Mouse (Mus musculus) intestine, embryonic 15.5 days (tissue): ENCODE data around the gene 1700014D04Rik. TPM values are rescaled to one million over a fixed set of nuclear protein-coding genes. Genes with fewer than 3 reads are reported as not detected.

Experiments
- ATAC-seq: fragments of 200-750 bp; cut with Nextera tagmentation; 2 replicates; pipeline ENCODE4 v1.8.0; 2017; ENCODE audit warnings: moderate TSS enrichment, moderate library complexity
- H3K27ac ChIP-seq: fragments of 300-500 bp; sonication (generic); 2 replicates; pipeline ENCODE4 v1.5.1; 2015; ENCODE audit warnings: mild to moderate bottlenecking, inconsistent platforms
- H3K27me3 ChIP-seq: fragments of 300-500 bp; sonication (generic); replicated peaks from 2 replicates; pipeline ENCODE4 v1.6.1; 2015; ENCODE audit warnings: inconsistent platforms
- H3K36me3 ChIP-seq: fragments of 300-500 bp; sonication (generic); 2 replicates; pipeline ENCODE4 v1.6.1; 2015; ENCODE audit warnings: inconsistent platforms
- H3K4me1 ChIP-seq: fragments of 300-500 bp; sonication (generic); replicated peaks from 2 replicates; pipeline ENCODE4 v1.6.1; 2015; ENCODE audit warnings: inconsistent platforms
- H3K4me2 ChIP-seq: fragments of 300-500 bp; sonication (generic); replicated peaks from 2 replicates; pipeline ENCODE4 v1.6.1; 2015; ENCODE audit warnings: mild to moderate bottlenecking, inconsistent platforms
- H3K4me3 ChIP-seq: fragments of 300-500 bp; sonication (generic); replicated peaks from 2 replicates; pipeline ENCODE4 v1.5.1; 2015; ENCODE audit warnings: inconsistent platforms
- H3K9ac ChIP-seq: fragments of 300-500 bp; sonication (generic); 2 replicates; pipeline ENCODE4 v1.6.1; 2015; ENCODE audit warnings: inconsistent platforms
- H3K9me3 ChIP-seq: fragments of 300-500 bp; sonication (generic); 2 replicates; pipeline ENCODE4 v1.6.1; 2016; ENCODE audit warnings: inconsistent platforms
- WGBS: fragments of 180-500 bp; shearing (Covaris S2); methylation state at CpG from one replicate; pipeline ENCODE4 v1.1.7; 2015; 5-methylcytosine and 5-hydroxymethylcytosine counted together
- polyA plus RNA-seq: library from polyadenylated mRNA; unstranded; fragments of >200 nt; fragmentation: Nextera tagmentation; extraction: Ambion mirVana; gene quantifications from 2 replicates; pipeline ENCODE4 v1.2.1, GENCODE M21; 2015

The 1700014D04Rik gene
- polyA plus RNA-seq, 1 experiment from 2014 or later: not detected

DNA sequence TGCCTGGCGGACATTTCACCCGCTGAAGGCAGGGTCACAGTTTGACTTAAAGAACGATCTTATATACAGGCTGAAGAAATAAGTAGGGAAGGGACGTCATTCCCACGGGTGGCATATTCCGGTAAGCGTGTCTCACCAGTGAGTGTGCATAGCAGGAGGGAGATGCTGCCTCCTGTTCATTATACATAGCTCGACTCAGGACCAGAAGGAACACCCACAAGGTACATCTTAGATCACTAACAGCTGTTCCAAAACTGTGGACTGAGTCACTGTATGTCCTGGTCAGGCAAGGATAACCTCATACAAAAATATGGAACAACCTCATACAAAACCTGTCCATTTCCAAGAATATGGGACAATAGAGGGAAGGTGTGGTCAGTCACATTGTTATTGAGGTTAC, 47.4 kb downstream of the 1700014D04Rik start:
- ATAC-seq: no peak
- H3K4me1 ChIP-seq: no peaks in the 10 kb centered on the region
- WGBS: 93% methylated on average over 8 of the region's 8 CpGs
- H3K4me3 ChIP-seq: no peak overlapping the region
- H3K9me3 ChIP-seq: no peaks in the 10 kb centered on the region
- no peak overlapping the region for H3K9ac ChIP-seq
- H3K27me3 ChIP-seq: no peaks in the 10 kb centered on the region
- no peak overlapping the region for H3K4me2 ChIP-seq
- H3K36me3 ChIP-seq: no peaks in the 10 kb centered on the region
- no peak overlapping the region for H3K27ac ChIP-seq

DNA sequence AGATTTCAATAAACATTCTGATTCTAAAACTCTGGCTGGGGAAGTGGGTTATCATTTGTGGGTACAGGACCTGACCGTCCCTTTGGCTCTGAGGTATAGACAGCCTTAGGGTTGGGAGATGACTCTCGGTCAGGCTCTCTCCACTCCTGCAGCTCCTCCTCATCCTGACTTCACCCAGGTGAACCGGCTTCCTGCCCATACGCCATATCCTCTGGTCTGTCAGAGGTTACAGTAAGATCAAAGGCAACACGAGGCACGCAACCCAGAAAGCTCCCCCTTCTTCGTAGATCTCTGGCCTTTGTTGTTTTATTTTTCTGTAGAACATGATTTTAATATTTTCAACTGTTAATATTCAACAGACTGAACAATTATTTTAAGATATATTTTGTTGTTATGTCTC, 50.8 kb downstream of the 1700014D04Rik start:
- ATAC-seq: no peak
- WGBS: 81% methylated on average over 7 of the region's 7 CpGs
- Histone ChIP-seq H3K27me3 (no peaks in the 10 kb centered on the region), H3K4me1 (no peaks in the 10 kb centered on the region), H3K4me3 (no peak overlapping the region), H3K9ac (no peak overlapping the region), H3K36me3 (no peaks in the 10 kb centered on the region), H3K4me2 (no peak overlapping the region), H3K9me3 (no peaks in the 10 kb centered on the region), H3K27ac (no peak overlapping the region)

- Histone ChIP-seq H3K27ac (no peak within 1 kb of the TSS), H3K4me1 (no peaks in the 10 kb centered on the region), H3K9ac (no peak within 1 kb of the TSS), H3K4me3 (no peak within 1 kb of the TSS), H3K9me3 (no peaks in the 10 kb centered on the region), H3K27me3 (no peaks in the 10 kb centered on the region), H3K36me3 (no peaks in the 10 kb centered on the region), H3K4me2 (no peak within 1 kb of the TSS)
- WGBS: 81% methylated on average over 3 of the region's 3 CpGs
- ATAC-seq: no peak
Observed at GRCm38 (mm10) chr13:59694008-59694407, 52.5 kb downstream of the 1700014D04Rik start, which contains the start of gene 4921517D22Rik. Gene 4921517D22Rik, minus strand, starts transcription at chr13:59694108.

DNA sequence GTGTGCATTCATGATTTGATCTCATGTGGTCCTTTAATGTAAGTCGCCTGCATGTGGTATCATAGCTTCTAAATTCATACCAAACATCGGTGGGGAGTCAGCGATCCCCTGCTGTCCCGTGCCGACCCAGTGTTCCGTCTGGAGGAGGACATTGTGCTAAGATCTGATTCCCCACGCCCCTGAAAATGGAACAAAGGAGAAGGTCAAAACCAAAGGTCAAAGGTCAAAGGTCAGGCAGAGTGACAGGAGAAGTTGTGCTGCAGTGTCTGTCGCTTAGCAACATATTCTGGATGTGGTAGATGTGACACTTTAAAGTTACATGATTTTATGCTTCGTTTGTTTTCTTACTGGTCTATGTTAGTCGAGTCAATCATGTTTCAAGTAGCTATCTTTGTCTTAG, 55.1 kb downstream of the 1700014D04Rik start:
- 81% methylated on average over 10 of the region's 10 CpGs for WGBS
- H3K27me3 ChIP-seq: no peaks in the 10 kb centered on the region
- no peak overlapping the region for H3K4me3 ChIP-seq
- no peak for ATAC-seq
- H3K36me3 ChIP-seq: no peaks in the 10 kb centered on the region
- no peaks in the 10 kb centered on the region for H3K4me1 ChIP-seq
- no peaks in the 10 kb centered on the region for H3K9me3 ChIP-seq
- H3K4me2 ChIP-seq: no peak overlapping the region
- H3K9ac ChIP-seq: no peak overlapping the region
- no peak overlapping the region for H3K27ac ChIP-seq

Other genes starting within 250 kb of the 1700014D04Rik start
- gene Agtpbp1, start 161.5 kb downstream of the 1700014D04Rik start, polyA plus RNA-seq: 15.7 and 15.8 TPM in 2 replicates
- gene Naa35, start 161.5 kb downstream of the 1700014D04Rik start, polyA plus RNA-seq: 67.4 and 70.6 TPM in 2 replicates
- 81.8 and 86.9 TPM in 2 replicates for gene Golm1, start 70.9 kb downstream of the 1700014D04Rik start, polyA plus RNA-seq
- gene 4921517D22Rik, start 52.6 kb downstream of the 1700014D04Rik start, polyA plus RNA-seq: not detected in 2 replicates
- gene Spata31d1a, start 36.4 kb downstream of the 1700014D04Rik start, polyA plus RNA-seq: 0.03 TPM in 1 of 2 replicates, not detected in the other
- gene Spata31d1b, start 34.5 kb downstream of the 1700014D04Rik start, polyA plus RNA-seq: not detected in 2 replicates
- not detected in 2 replicates for gene Spata31d1d, start 15.0 kb downstream of the 1700014D04Rik start, polyA plus RNA-seq
- 114 and 117 TPM in 2 replicates for gene Isca1, start 23.1 kb upstream of the 1700014D04Rik start, polyA plus RNA-seq
- not detected in 2 replicates for gene Gm49354, start 35.5 kb upstream of the 1700014D04Rik start, polyA plus RNA-seq
- gene Tut7, start 76.4 kb upstream of the 1700014D04Rik start, polyA plus RNA-seq: 41.7 and 43.6 TPM in 2 replicates